In genomic region chr17:12790353-12791078, GRCm38 (mm10) we compare ENCODE assay signal across 8 mouse cellular contexts. TPM values are rescaled to one million over a fixed set of nuclear protein-coding genes. Genes with fewer than 3 reads are reported as not detected.
A peak's percentile ranks its signal among the peaks of the same experiment; 100 is the strongest.
DNase-seq lines count a peak whose midpoint lies in the region; ATAC-seq and TF ChIP-seq lines count a peak whose summit lies in the region.

No protein-coding gene starts in this region.

- peak; percentile 71 for ATAC-seq in forebrain, embryonic 15.5 days (replicated peaks)
- peak; percentile 76 for ATAC-seq in kidney, embryonic 15.5 days (replicated peaks; ENCODE audit: low FRiP score)
- ATAC-seq in midbrain, embryonic 13.5 days: peak; percentile 90

- H3K4me2 ChIP-seq in forebrain, embryonic 15.5 days (replicated peaks): no peak overlapping the region
- H3K4me2 ChIP-seq in kidney, embryonic 15.5 days: peak overlapping the region; percentile 26
- H3K4me2 ChIP-seq in midbrain, embryonic 13.5 days (replicated peaks): no peak overlapping the region

- WGBS in heart, adult 2 months: 27% methylated on average over 10 of the region's 10 CpGs
- WGBS in forebrain, embryonic 15.5 days: 20% methylated on average over 10 of the region's 10 CpGs
- 2% methylated on average over 10 of the region's 10 CpGs for WGBS in kidney, embryonic 15.5 days
- 9% methylated on average over 10 of the region's 10 CpGs for WGBS in midbrain, embryonic 13.5 days

- peaks cover 23% of the 10 kb centered on the region for H3K36me3 ChIP-seq in heart, adult 2 months (ENCODE audit: control insufficient read depth, insufficient read depth, low read length)
- H3K36me3 ChIP-seq in forebrain, embryonic 15.5 days: no peaks in the 10 kb centered on the region
- peaks cover 31% of the 10 kb centered on the region for H3K36me3 ChIP-seq in kidney, embryonic 15.5 days
- H3K36me3 ChIP-seq in midbrain, embryonic 13.5 days: no peaks in the 10 kb centered on the region

- DNase-seq in heart, adult 2 months: peak in 1 of 2 experiments; percentile 36
- no peak for DNase-seq in heart, adult 8-10 months (ENCODE audit: low spot score)
- no peak for DNase-seq in cerebellum, adult 8-10 months
- DNase-seq in right cerebral cortex, postnatal 4 days: no peak
- DNase-seq in layer of hippocampus, adult 8-10 months (ENCODE audit: low spot score in 2 of 2): no peak

- no peak for TF ChIP-seq EP300 in heart, adult 2 months (IDR thresholded peaks at IDR 0.05; ENCODE audit: insufficient read depth, low read depth, low read length)

- H3K79me2 ChIP-seq in heart, adult 2 months (replicated peaks; ENCODE audit: control insufficient read depth, insufficient read depth, low read length): no peaks in the 10 kb centered on the region

- H3K27ac ChIP-seq in heart, adult 2 months: peak overlapping the region; percentile 85
- H3K27ac ChIP-seq in forebrain, embryonic 15.5 days (replicated peaks): peak overlapping the region; percentile 36; the same call in 1 of the 2 replicates
- H3K27ac ChIP-seq in kidney, embryonic 15.5 days: peak overlapping the region; percentile 92
- H3K27ac ChIP-seq in midbrain, embryonic 13.5 days: peak overlapping the region; percentile 69

- H3K4me3 ChIP-seq in heart, adult 2 months: no peak overlapping the region
- H3K4me3 ChIP-seq in forebrain, embryonic 15.5 days: no peak overlapping the region
- no peak overlapping the region for H3K4me3 ChIP-seq in kidney, embryonic 15.5 days (replicated peaks)
- H3K4me3 ChIP-seq in midbrain, embryonic 13.5 days (replicated peaks): no peak overlapping the region

- peaks cover 35% of the 10 kb centered on the region for H3K4me1 ChIP-seq in heart, adult 2 months (ENCODE audit: control insufficient read depth, insufficient read depth, low read length)
- peaks cover 27% of the 10 kb centered on the region for H3K4me1 ChIP-seq in forebrain, embryonic 15.5 days
- H3K4me1 ChIP-seq in kidney, embryonic 15.5 days: peaks cover 51% of the 10 kb centered on the region
- H3K4me1 ChIP-seq in midbrain, embryonic 13.5 days (replicated peaks): peaks cover 19% of the 10 kb centered on the region

- H3K9me3 ChIP-seq in forebrain, embryonic 15.5 days: no peaks in the 10 kb centered on the region
- peaks cover 10% of the 10 kb centered on the region for H3K9me3 ChIP-seq in kidney, embryonic 15.5 days (replicated peaks)
- no peaks in the 10 kb centered on the region for H3K9me3 ChIP-seq in midbrain, embryonic 13.5 days

- no peaks in the 10 kb centered on the region for H3K27me3 ChIP-seq in heart, adult 2 months (ENCODE audit: control insufficient read depth, insufficient read depth, low read length)
- H3K27me3 ChIP-seq in forebrain, embryonic 15.5 days: no peaks in the 10 kb centered on the region
- no peaks in the 10 kb centered on the region for H3K27me3 ChIP-seq in kidney, embryonic 15.5 days
- peaks cover 8% of the 10 kb centered on the region; the same call in 1 of the 2 replicates for H3K27me3 ChIP-seq in midbrain, embryonic 13.5 days

- no peak for TF ChIP-seq CTCF in heart, adult 2 months (IDR thresholded peaks at IDR 0.05)

- no peak for TF ChIP-seq POLR2A in heart, adult 2 months (IDR thresholded peaks at IDR 0.05; ENCODE audit: insufficient read depth, low read depth, low read length)

- intact Hi-C loops in heart, adult 2 months (cut with DNase I): loop anchor here (2.0 kb wide), 2 partner anchors 30 to 50 kb away; no protein-coding TSS in a partner anchor

- H3K9ac ChIP-seq in heart, adult 2 months (ENCODE audit: low read depth, low read length): no peak overlapping the region; the same call in 1 of the 2 replicates
- no peak overlapping the region for H3K9ac ChIP-seq in forebrain, embryonic 15.5 days (replicated peaks)
- no peak overlapping the region for H3K9ac ChIP-seq in kidney, embryonic 15.5 days
- 0 out of 2 replicates have a peak overlapping the region, but pooled peaks have one; percentile 11 for H3K9ac ChIP-seq in midbrain, embryonic 13.5 days (replicated peaks)

RNA-seq across cellular contexts. Expression of gene Igf2r, which starts 21.1 kb away (rescaled TPM):
- total RNA-seq in heart, adult 2 months (2021): 100 to 1,000 TPM in 1 of 2 experiments, 10 to 100 TPM in 1; 98.9 to 116 TPM
- polyA plus RNA-seq in heart, adult 2 months (2012; rRNA removed): 34.0 and 53.7 TPM in 2 replicates
- 100 to 1,000 TPM; 103 to 124 (median 118) TPM for total RNA-seq in heart, adult 8-10 months (2022)
- 10.8 and 11.0 TPM in 2 replicates for polyA plus RNA-seq in forebrain, embryonic 15.5 days (2015; fragmentation: Nextera tagmentation; extraction: Ambion mirVana)
- polyA plus RNA-seq in kidney, embryonic 15.5 days (2015; fragmentation: Nextera tagmentation; extraction: Ambion mirVana): 30.1 and 34.6 TPM in 2 replicates
- polyA plus RNA-seq in midbrain, embryonic 13.5 days (2015; fragmentation: Nextera tagmentation; extraction: Ambion mirVana): 11.0 and 11.2 TPM in 2 replicates
- 10 to 100 TPM; 26.5 to 31.7 (median 27.7) TPM for total RNA-seq in layer of hippocampus, adult 8-10 months (2022)

Comparison
In these comparisons a context has a peak if more than half of its experiments do, and no peak if none do; other contexts are left out.
1. H3K27ac ChIP-seq: peak in every context shown above with its lines; median percentile 92 in kidney, embryonic 15.5 days; 85 in heart, adult 2 months; 69 in midbrain, embryonic 13.5 days; 36 in forebrain, embryonic 15.5 days.